Mouse (Mus musculus): Measurements from ENCODE around the gene Sars. TPM values are rescaled to one million over a fixed set of nuclear protein-coding genes. Genes with fewer than 3 reads are reported as not detected.
A peak's percentile ranks its signal among the peaks of the same experiment; 100 is the strongest.

The Sars gene
- polyA plus RNA-seq (2015; fragmentation: Nextera tagmentation; extraction: Ambion mirVana): 108 and 129 TPM in 2 replicates

- WGBS (ENCODE audit: insufficient replicate concordance): under 1% methylated on average over 41 of the region's 41 CpGs
- H3K9ac ChIP-seq: peak within 1 kb of the TSS; percentile 89
- H3K36me3 ChIP-seq: peaks cover 25% of the 10 kb centered on the region
- ATAC-seq (ENCODE audit: low read depth) (peak; percentile 97), DNase-seq (peak; percentile 92)
- no peaks in the 10 kb centered on the region for H3K9me3 ChIP-seq (replicated peaks)
- H3K27me3 ChIP-seq: peaks cover 4% of the 10 kb centered on the region; the same call in 1 of the 2 replicates
- peaks cover 42% of the 10 kb centered on the region for H3K4me1 ChIP-seq (replicated peaks)
- H3K4me2 ChIP-seq: peak within 1 kb of the TSS; percentile 84
- H3K4me3 ChIP-seq (replicated peaks): peak within 1 kb of the TSS; percentile 83
- H3K27ac ChIP-seq: peak within 1 kb of the TSS; percentile 82
These were observed at the start of gene Sars for GRCm38 (mm10) chr3:108444698-108445365. TSS of gene Sars (minus strand) at chr3:108445209.

GRCm38 (mm10) chr3:108489968-108490367, 45.0 kb upstream of the Sars start:
- WGBS (ENCODE audit: insufficient replicate concordance): 29% methylated on average over 3 of the region's 3 CpGs

DNA sequence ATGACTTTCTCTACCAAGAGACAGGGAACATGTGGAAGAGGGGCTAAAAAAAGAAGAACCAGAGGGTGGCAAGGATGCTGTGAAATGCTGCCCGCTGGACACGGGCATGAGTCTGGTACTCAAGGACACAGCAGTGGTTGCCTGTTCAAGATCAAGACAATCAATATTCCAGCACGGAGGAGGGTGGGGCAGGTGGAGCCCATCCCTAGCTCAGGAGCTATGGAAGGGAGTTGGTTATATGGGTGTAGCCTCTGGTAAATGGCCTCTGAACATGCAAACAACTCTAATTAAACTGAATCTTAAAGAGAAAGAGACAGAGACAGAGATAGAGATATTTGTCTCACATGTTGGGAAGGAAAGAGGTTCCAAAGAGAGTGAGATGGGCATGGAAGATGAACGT, 39.7 kb upstream of the Sars start:
- 0 out of 2 replicates have a peak, but pooled peaks cover 3% of the 10 kb centered on the region for H3K27me3 ChIP-seq
- no peak overlapping the region for H3K4me2 ChIP-seq
- 67% methylated on average over 4 of the region's 4 CpGs for WGBS (ENCODE audit: insufficient replicate concordance)
- H3K9me3 ChIP-seq (replicated peaks): no peaks in the 10 kb centered on the region
- ATAC-seq (ENCODE audit: low read depth) (no peak), DNase-seq (no peak)
- H3K27ac ChIP-seq: no peak overlapping the region
- no peaks in the 10 kb centered on the region for H3K36me3 ChIP-seq
- H3K4me3 ChIP-seq (replicated peaks): no peak overlapping the region
- no peaks in the 10 kb centered on the region for H3K4me1 ChIP-seq (replicated peaks)
- H3K9ac ChIP-seq: no peak overlapping the region

More at GRCm38 (mm10) chr3:108489968-108490367, 45.0 kb upstream of the Sars start:
- no peaks in the 10 kb centered on the region for H3K9me3 ChIP-seq (replicated peaks)
- H3K4me3 ChIP-seq (replicated peaks): no peak overlapping the region
- ATAC-seq (ENCODE audit: low read depth): no peak
- H3K27ac ChIP-seq: no peak overlapping the region
- no peak overlapping the region for H3K9ac ChIP-seq
- no peaks in the 10 kb centered on the region for H3K36me3 ChIP-seq
- no peaks in the 10 kb centered on the region for H3K27me3 ChIP-seq
- H3K4me2 ChIP-seq: no peak overlapping the region
- no peaks in the 10 kb centered on the region for H3K4me1 ChIP-seq (replicated peaks)
- no peak for DNase-seq

GRCm38 (mm10) chr3:108478800-108479199, 33.8 kb upstream of the Sars start:
- no peak for ATAC-seq (ENCODE audit: low read depth)
- H3K9me3 ChIP-seq (replicated peaks): no peaks in the 10 kb centered on the region
- DNase-seq: no peak
- no peak overlapping the region for H3K4me2 ChIP-seq
- H3K27me3 ChIP-seq: 0 out of 2 replicates have a peak, but pooled peaks cover 3% of the 10 kb centered on the region
- no peaks in the 10 kb centered on the region for H3K4me1 ChIP-seq (replicated peaks)
- no peak overlapping the region for H3K9ac ChIP-seq
- no peaks in the 10 kb centered on the region for H3K36me3 ChIP-seq
- no peak overlapping the region for H3K4me3 ChIP-seq (replicated peaks)
- 68% methylated on average over 4 of the region's 4 CpGs for WGBS (ENCODE audit: insufficient replicate concordance)
- H3K27ac ChIP-seq: no peak overlapping the region

- Histone ChIP-seq H3K4me2 (no peak overlapping the region), H3K36me3 (no peaks in the 10 kb centered on the region), H3K4me3 (replicated peaks) (no peak overlapping the region), H3K27me3 (0 out of 2 replicates have a peak, but pooled peaks cover 3% of the 10 kb centered on the region), H3K4me1 (replicated peaks) (no peaks in the 10 kb centered on the region), H3K9ac (no peak overlapping the region), H3K9me3 (replicated peaks) (no peaks in the 10 kb centered on the region), H3K27ac (no peak overlapping the region)
- WGBS (ENCODE audit: insufficient replicate concordance): 52% methylated on average over 14 of the region's 14 CpGs
- ATAC-seq (ENCODE audit: low read depth): no peak
- no peak for DNase-seq
These were observed 32.0 kb upstream of the Sars start for GRCm38 (mm10) chr3:108476761-108477619.

GRCm38 (mm10) chr3:108475496-108475895, 30.5 kb upstream of the Sars start:
- ATAC-seq (ENCODE audit: low read depth) (no peak), DNase-seq (no peak)
- WGBS (ENCODE audit: insufficient replicate concordance): 57% methylated on average over 5 of the region's 5 CpGs
- H3K4me2 ChIP-seq: no peak overlapping the region
- no peaks in the 10 kb centered on the region for H3K9me3 ChIP-seq (replicated peaks)
- no peak overlapping the region for H3K9ac ChIP-seq
- no peaks in the 10 kb centered on the region for H3K27me3 ChIP-seq
- H3K27ac ChIP-seq: no peak overlapping the region
- H3K4me1 ChIP-seq (replicated peaks): no peaks in the 10 kb centered on the region
- no peak overlapping the region for H3K4me3 ChIP-seq (replicated peaks)
- no peaks in the 10 kb centered on the region for H3K36me3 ChIP-seq

DNA sequence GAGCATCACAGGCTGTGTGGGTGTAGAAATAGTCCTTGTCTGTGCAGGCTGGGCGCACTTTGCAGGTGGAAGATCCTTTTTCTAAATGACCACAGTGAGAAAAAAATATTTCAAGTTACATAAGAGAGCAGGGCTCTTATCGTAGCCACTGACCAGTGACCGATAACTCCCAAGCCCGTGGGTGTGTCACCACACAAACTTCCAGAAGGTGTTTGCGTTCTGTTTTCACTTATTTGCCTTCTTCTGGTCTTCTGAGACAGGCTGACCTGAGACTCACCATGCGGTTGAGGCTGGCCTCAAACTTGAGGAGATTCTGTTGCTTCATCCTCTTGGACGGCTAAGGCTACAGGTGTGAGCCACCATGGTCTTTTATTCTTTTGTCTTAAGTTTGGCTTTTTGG, 30.0 kb upstream of the Sars start:
- H3K27ac ChIP-seq: no peak overlapping the region
- H3K27me3 ChIP-seq: no peaks in the 10 kb centered on the region
- H3K4me2 ChIP-seq: no peak overlapping the region
- no peak overlapping the region for H3K9ac ChIP-seq
- H3K9me3 ChIP-seq (replicated peaks): no peaks in the 10 kb centered on the region
- WGBS (ENCODE audit: insufficient replicate concordance): 69% methylated on average over 7 of the region's 7 CpGs
- no peak overlapping the region for H3K4me3 ChIP-seq (replicated peaks)
- DNase-seq (no peak), ATAC-seq (ENCODE audit: low read depth) (no peak)
- no peaks in the 10 kb centered on the region for H3K4me1 ChIP-seq (replicated peaks)
- no peaks in the 10 kb centered on the region for H3K36me3 ChIP-seq

GRCm38 (mm10) chr3:108467760-108468159, 22.8 kb upstream of the Sars start:
- Histone ChIP-seq H3K36me3 (no peaks in the 10 kb centered on the region), H3K4me3 (replicated peaks) (no peak overlapping the region), H3K4me2 (no peak overlapping the region), H3K9me3 (replicated peaks) (no peaks in the 10 kb centered on the region), H3K27me3 (0 out of 2 replicates have a peak, but pooled peaks cover 6% of the 10 kb centered on the region), H3K27ac (no peak overlapping the region), H3K9ac (no peak overlapping the region), H3K4me1 (replicated peaks) (no peaks in the 10 kb centered on the region)
- ATAC-seq (ENCODE audit: low read depth) (no peak), DNase-seq (no peak)
- WGBS (ENCODE audit: insufficient replicate concordance): 45% methylated on average over 8 of the region's 8 CpGs

DNA sequence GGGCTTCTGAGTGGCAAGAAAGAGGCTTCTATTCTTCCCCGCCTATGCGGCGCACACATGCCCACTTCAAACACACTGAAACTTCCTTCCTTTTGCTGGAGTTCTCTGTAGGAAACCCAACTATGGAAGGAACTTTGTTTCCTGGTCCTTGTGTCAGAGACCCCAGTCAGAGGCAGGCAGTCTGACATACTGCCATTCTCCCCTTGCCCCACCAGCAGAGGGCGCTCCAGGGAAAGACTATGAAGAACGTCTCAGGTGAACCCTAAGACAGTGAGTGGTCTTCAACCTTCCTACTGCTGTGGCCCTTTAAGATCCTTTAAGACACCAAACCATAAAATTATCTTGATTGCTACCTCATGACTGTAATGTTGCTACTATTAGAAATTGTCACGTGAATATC, 21.4 kb upstream of the Sars start:
- DNase-seq: peak; percentile 22

DNA sequence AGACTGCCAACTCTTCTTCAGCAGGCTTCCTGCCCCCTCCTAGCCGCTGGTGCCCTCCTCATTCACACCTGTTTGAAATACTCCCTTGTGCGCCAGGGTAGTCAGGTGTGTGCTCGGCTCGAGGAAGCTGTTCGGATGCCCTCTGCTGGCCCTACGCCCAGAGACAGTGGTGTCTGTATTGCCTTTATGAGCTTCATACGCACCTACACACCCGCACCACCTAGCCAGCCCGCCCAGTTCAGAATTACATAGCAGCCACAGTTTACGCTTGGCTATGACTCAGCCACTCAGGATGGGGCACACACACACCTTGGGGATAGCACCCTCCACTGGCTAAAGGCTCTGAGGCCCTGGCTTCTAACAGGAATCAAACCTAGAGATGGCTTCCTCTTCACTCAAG, 13.9 kb upstream of the Sars start:
- Histone ChIP-seq H3K27ac (no peak overlapping the region), H3K4me1 (replicated peaks) (peaks cover 3% of the 10 kb centered on the region), H3K27me3 (no peaks in the 10 kb centered on the region), H3K4me2 (peak overlapping the region; percentile 46), H3K4me3 (replicated peaks) (peak overlapping the region; percentile 18; the same call in 1 of the 2 replicates), H3K9me3 (replicated peaks) (no peaks in the 10 kb centered on the region), H3K36me3 (no peaks in the 10 kb centered on the region), H3K9ac (no peak overlapping the region)
- DNase-seq (peak; percentile 13), ATAC-seq (ENCODE audit: low read depth) (peak; percentile 50)
- 38% methylated on average over 10 of the region's 10 CpGs for WGBS (ENCODE audit: insufficient replicate concordance)

More for the DNA sequence above, 21.4 kb upstream of the Sars start:
- Histone ChIP-seq H3K36me3 (no peaks in the 10 kb centered on the region), H3K27ac (no peak overlapping the region), H3K4me2 (no peak overlapping the region), H3K4me3 (replicated peaks) (no peak overlapping the region), H3K9ac (no peak overlapping the region), H3K9me3 (replicated peaks) (no peaks in the 10 kb centered on the region), H3K27me3 (0 out of 2 replicates have a peak, but pooled peaks cover 6% of the 10 kb centered on the region), H3K4me1 (replicated peaks) (no peaks in the 10 kb centered on the region)
- ATAC-seq (ENCODE audit: low read depth): no peak
- 64% methylated on average over 6 of the region's 6 CpGs for WGBS (ENCODE audit: insufficient replicate concordance)

GRCm38 (mm10) chr3:108458380-108458779, 13.4 kb upstream of the Sars start:
- 45% methylated on average over 14 of the region's 14 CpGs for WGBS (ENCODE audit: insufficient replicate concordance)
- ATAC-seq (ENCODE audit: low read depth): no peak

More at GRCm38 (mm10) chr3:108458380-108458779, 13.4 kb upstream of the Sars start:
- H3K4me1 ChIP-seq (replicated peaks): peaks cover 3% of the 10 kb centered on the region
- no peak overlapping the region for H3K9ac ChIP-seq
- H3K4me2 ChIP-seq: peak overlapping the region; percentile 46
- no peaks in the 10 kb centered on the region for H3K27me3 ChIP-seq
- H3K36me3 ChIP-seq: no peaks in the 10 kb centered on the region
- no peak for DNase-seq
- H3K9me3 ChIP-seq (replicated peaks): no peaks in the 10 kb centered on the region
- H3K27ac ChIP-seq: no peak overlapping the region
- peak overlapping the region; percentile 18; the same call in 1 of the 2 replicates for H3K4me3 ChIP-seq (replicated peaks)
